Mouse (Mus musculus) embryonic stem cell, embryonic (primary cell): Measurements from ENCODE around the gene Hivep3.

Experiments
- CTCF ChIA-PET, 4 experiments: fragments of 300-600 bp in 2 of 4; fragments of 350-600 bp in 2 of 4; sonication (Branson Sonifier 250); formaldehyde crosslinking; loops; one replicate each; lab custom pipeline; 2022; ENCODE audit warnings: inconsistent platforms in 2 of 4; lab: Charles Lee
- POLR2A ChIA-PET, 4 experiments: fragments of 300-600 bp in 2 of 4; fragments of 350-600 bp in 2 of 4; sonication (Branson Sonifier 250); formaldehyde crosslinking; loops; one replicate each; lab custom pipeline; 2022; ENCODE audit warnings: antibody characterized with exemption in 4 of 4, inconsistent platforms in 1 of 4; lab: Charles Lee

Gene Hivep3

DNA sequence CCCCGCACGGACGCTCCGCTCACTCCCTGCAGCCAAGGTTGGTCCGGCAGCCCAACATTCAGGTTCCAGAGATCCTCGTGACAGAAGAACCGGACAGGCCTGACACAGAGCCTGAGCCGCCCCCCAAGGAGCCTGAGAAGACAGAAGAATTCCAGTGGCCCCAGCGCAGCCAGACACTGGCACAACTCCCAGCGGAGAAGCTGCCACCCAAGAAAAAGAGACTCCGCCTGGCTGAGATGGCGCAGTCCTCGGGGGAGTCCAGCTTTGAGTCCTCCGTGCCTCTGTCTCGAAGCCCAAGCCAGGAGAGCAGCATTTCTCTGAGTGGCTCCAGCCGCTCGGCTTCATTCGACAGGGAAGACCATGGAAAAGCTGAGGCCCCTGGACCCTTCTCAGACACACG lies 363.4 kb downstream of the Hivep3 start:
- POLR2A ChIA-PET: interaction anchor here in 1 of 4 experiments (1.4 kb wide), 1 partner anchor 18 kb away, joined by 4 read pairs; no protein-coding TSS in a partner anchor
- CTCF ChIA-PET: interaction anchor here in 3 of 4 experiments (0.6 to 1.3 kb wide), 4 partner anchors 8 to 173 kb away, joined by 3 to 5 read pairs (median 3); no protein-coding TSS in a partner anchor

DNA sequence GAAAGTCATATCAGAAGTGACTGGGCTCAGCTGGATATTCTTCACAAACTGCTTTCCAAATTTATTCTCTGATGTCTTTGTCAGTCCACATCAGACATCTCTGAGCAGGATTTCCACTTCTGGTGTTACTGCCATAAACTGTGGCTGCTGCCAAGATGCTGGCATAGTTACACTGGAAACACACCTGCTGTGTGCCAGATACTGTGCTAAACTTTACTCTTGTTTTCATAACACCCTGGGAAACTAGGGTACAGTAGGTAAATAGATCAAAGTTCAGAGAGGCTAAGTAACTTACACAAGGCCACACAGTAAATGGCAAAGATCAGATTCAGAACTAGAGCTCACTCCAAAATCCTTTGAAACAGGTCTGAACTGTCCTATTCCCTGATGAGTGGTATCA lies 367.6 kb downstream of the Hivep3 start:
- ChIA-PET CTCF (interaction anchor here in 2 of 4 experiments (0.6 kb wide), 2 partner anchors 35 to 38 kb away, joined by 3 read pairs; no protein-coding TSS in a partner anchor), POLR2A (no interaction called here)

DNA sequence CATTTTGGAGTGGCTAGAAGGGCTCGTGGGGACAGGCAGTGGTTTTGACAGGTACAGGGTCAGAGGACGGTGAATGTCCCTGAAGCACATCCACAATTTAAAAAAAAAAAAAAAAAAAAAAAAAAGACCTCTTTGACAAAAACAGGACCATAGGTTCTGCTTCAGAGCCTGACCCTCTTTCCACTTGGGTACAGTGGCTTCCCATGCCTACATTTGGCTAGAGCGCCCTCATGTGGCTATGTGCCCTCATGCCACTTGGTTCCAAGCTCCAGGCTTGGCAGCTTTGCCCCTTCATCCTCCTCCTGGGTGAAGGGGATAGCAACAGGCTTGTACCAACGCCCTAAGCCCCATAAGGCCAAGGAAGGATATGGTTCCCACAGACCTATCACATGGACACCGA lies 371.0 kb downstream of the Hivep3 start:
- ChIA-PET POLR2A (interaction anchor here in 2 of 4 experiments (0.5 to 0.7 kb wide), 3 partner anchors 188 to 562 kb away, joined by 3 read pairs; partner anchors contain the start of gene Cited4 (in 1 of the 2)), CTCF (interaction anchor here (0.6 to 1.5 kb wide), 52 partner anchors 8 to 1818 kb away, joined by 3 to 32 read pairs (median 4); no protein-coding TSS in a partner anchor)

DNA sequence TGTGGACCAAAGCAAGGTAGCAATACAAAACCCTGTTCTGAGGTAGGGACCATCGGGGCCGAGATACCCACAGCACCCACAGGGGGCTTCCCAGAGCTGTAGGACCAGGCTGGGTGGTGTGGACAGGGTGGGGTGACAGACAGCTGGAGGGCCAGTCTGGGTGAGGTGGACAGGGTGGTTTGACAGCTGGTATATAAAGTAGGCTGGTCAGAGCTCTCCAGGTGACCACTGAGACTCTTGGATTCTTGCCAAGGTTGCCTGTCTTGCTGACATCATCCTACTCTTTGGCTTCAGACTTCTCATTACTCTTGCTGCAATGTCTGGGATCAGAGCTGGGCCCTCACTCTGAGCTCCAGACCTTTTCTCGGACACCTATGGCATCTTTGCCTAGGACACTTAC lies 372.8 kb downstream of the Hivep3 start:
- CTCF ChIA-PET: interaction anchor here in 2 of 4 experiments (1.2 kb wide), 2 partner anchors 14 to 350 kb away, joined by 3 to 6 read pairs; no protein-coding TSS in a partner anchor
- POLR2A ChIA-PET: no interaction called here

DNA sequence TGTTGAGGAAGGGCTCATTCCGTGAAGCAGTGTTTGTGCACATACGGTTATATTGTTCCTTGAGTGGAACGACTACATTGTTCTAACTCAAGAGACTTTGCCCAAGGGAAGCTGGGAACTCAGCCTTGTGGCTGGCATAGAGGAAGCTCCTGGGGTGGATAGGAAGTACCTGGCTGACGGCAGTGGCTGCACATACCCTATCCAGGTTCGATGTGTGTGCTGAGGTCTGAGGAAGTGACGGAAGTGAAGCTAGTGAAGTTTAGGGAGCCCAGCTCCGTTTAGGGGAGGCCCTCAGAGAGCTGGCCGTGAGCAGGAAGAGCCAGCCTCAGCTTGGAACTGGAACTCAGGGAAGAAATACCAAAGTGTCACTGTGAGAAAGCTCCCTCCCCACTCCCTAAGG lies 374.2 kb downstream of the Hivep3 start:
- CTCF ChIA-PET: interaction anchor here in 3 of 4 experiments (0.8 to 1.9 kb wide), 3 partner anchors 22 to 352 kb away, joined by 3 to 6 read pairs (median 4); no protein-coding TSS in a partner anchor
- POLR2A ChIA-PET: no interaction called here

DNA sequence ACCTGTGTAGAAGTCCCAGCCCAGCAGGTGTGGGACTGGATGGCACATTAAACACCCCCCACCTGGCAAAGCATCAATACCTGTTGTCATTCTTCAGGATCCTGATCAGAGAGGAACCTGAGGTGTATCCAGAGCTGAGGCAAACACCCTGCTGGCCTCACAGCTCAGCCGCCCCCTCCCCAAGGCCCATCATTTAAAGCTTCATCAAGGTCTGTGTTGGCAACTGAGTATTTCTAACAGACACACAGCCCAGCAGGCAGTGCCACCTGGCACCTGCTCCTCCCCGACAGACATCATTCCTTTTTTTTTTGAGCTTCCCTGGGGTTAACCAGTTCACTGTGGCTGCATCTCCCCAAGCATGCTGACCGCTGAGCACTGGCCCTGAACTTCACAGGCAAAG lies 381.9 kb downstream of the Hivep3 start:
- ChIA-PET CTCF (interaction anchor here in 2 of 4 experiments (0.6 to 1.3 kb wide), 3 partner anchors 11 to 74 kb away, joined by 3 to 5 read pairs (median 3); no protein-coding TSS in a partner anchor), POLR2A (interaction anchor here in 2 of 4 experiments (0.7 to 1.3 kb wide), 2 partner anchors 19 to 230 kb away, joined by 3 to 4 read pairs; no protein-coding TSS in a partner anchor)

DNA sequence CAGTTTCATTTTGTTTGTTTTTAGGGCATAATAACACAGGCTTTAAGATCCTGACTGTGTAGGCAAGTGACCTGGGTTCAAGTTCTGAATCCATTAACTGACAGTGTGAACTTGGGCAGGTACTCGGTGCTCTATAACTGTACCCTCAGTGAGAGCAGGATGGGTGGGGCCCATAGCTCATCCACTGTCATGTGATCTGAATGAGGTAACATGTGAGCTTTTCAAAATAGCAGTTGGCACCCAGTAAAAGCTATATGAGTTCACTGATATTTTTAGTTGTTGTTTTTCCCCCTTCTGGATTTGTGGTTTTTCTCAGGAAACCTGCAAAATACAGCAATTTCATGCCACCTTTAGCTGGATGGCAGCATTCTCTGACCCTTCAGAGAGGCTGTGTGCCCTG lies 382.7 kb downstream of the Hivep3 start:
- ChIA-PET CTCF (interaction anchor here in 2 of 4 experiments (0.6 to 0.8 kb wide), 2 partner anchors 12 to 73 kb away, joined by 3 to 4 read pairs; no protein-coding TSS in a partner anchor), POLR2A (interaction anchor here in 1 of 4 experiments (0.5 kb wide), 1 partner anchor 633 kb away, joined by 7 read pairs; no protein-coding TSS in a partner anchor)

DNA sequence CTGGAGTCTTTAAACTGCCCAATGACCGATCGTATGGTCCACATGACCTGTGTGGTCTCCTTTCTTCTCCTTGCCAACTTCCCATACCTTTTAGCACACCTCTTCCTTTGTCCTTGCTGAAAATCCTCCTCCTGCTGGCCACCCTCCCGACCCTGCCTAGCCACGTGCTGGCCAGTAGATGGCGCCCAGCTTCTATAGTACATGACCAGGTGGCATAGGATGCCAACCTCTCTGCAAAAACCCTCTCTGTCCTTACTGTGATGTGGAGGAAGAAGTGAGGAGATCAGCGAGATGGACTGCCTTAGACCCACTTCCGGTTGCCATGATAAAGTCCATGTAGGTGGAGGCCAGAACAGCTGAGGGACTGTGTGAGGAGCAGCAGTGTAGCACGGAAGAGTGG lies 386.7 kb downstream of the Hivep3 start:
- CTCF ChIA-PET: interaction anchor here in 3 of 4 experiments (0.5 to 1.6 kb wide), 5 partner anchors 14 to 225 kb away, joined by 3 to 4 read pairs (median 3); no protein-coding TSS in a partner anchor
- POLR2A ChIA-PET: no interaction called here

DNA sequence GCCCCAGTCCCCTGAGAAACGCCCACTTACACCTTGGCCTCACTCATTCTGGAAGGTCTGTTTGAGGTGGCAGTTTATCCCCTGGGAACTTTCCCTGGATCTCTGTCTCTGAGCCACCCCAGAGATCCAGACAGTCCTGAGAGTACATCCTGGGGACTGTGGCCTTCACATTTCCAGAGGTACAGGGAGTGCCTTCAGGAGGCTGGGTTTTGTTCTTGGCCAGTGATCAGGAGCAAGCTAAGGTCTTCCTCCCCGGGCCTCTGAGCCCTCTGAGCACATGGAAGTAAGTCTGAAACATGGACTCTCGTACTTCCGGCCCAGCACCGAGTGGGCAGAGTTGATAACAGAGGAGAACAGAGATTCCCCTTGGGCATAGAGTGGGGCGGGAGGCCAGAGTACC lies 391.1 kb downstream of the Hivep3 start:
- ChIA-PET CTCF (no interaction called here), POLR2A (no interaction called here)

DNA sequence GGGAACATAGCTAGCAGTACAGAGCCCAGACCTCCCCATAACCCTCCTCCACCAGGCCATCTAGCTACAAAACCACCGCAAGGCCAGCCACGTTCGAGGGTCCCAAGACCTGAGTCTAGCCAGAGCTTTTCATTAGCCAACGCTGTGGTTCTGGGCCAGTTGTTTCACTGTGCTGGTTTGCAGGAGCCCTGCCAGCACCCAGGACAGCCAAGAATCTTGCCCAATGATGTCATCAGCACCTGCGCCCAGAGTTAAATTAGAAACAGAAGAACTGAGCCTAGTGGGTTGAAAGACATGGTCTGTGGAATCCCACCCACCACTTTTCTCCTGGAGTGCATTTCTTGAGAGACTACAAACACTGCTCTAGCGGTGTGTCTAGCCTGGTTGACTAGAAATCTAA lies 392.5 kb downstream of the Hivep3 start:
- CTCF ChIA-PET: interaction anchor here in 3 of 4 experiments (0.5 to 0.8 kb wide), 4 partner anchors 21 to 459 kb away, joined by 3 to 5 read pairs (median 3); no protein-coding TSS in a partner anchor
- POLR2A ChIA-PET: interaction anchor here in 2 of 4 experiments (0.5 to 0.7 kb wide), 2 partner anchors 152 to 168 kb away, joined by 5 to 7 read pairs; no protein-coding TSS in a partner anchor

DNA sequence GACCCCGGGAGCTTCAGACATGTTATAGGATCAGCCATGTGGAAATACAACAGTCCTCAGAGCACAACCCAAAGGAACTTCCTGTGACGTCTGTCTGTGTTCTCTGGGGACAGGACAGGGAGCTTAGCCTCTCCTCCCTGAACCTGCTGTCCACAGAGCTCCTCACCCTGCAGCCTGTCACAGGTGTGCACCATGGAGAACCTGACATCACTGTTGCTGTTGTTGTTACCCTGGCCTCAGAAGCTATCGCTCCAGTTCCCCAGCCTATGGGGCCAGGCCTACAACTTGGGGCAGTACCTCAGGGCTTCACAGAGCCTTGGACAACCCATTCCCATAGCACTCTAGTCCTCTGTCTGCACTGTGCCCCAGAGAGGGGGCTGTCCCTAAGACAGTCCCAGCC lies 393.7 kb downstream of the Hivep3 start:
- ChIA-PET POLR2A (interaction anchor here in 1 of 4 experiments (1.5 kb wide), 1 partner anchor 180 kb away, joined by 3 read pairs; no protein-coding TSS in a partner anchor), CTCF (interaction anchor here in 2 of 4 experiments (0.5 to 0.6 kb wide), 2 partner anchors 23 to 880 kb away, joined by 3 to 4 read pairs; no protein-coding TSS in a partner anchor)

DNA sequence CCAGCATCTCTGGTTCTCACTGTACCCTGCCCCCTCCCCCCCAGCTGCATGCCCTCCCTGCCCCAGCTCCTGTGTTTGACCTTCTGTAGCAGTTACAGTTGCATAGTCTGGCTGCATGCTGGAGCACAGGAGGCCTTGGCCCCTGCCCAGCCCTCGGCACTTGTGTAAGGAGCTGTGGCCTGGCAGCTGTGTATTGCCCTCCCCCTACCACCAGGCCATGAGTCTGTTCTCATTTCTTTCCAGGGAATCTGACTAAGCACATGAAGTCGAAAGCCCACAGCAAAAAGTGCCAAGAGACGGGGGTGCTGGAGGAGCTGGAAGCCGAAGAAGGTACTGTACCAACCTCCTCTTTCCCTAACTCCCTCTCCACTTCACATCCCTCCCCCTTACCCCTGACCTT lies 394.4 kb downstream of the Hivep3 start:
- POLR2A ChIA-PET: interaction anchor here in 1 of 4 experiments (1.5 kb wide), 1 partner anchor 181 kb away, joined by 3 read pairs; no protein-coding TSS in a partner anchor
- CTCF ChIA-PET: interaction anchor here in 2 of 4 experiments (0.6 kb wide), 2 partner anchors 372 to 880 kb away, joined by 3 to 4 read pairs; no protein-coding TSS in a partner anchor

DNA sequence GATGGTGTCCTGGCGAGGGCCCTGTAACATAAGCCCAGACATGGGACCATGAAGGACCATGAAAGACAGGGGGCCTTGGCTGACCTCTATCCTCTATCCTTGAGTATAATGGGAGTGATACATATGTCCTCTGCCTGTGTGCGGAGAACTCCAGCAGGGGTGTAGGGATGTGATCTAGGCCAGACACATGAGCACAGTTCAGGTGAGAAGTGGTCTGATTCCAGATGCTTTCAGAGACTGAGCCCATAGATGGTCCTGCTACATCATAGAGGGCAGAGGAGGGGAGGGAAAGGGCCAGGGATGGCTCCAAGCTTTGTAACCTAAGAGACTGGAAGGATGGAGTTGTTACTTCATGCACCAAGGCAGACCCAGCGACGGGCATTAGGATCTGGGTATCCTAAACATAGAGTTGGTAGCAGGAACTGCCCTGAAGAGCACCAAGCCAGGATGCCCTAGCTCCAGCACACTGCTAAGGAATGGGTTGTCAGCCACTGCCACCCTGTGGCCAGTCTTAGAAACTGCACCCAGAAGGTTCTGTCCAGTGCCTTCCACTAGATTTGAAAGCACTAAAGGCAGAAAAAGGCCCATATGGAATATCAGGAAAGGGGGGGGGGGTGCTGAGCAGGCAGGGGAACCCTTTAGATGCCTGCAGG lies 395.8 kb downstream of the Hivep3 start:
- ChIA-PET CTCF (interaction anchor here (0.6 to 1.2 kb wide), 27 partner anchors 14 to 1996 kb away, joined by 3 to 14 read pairs (median 4); no protein-coding TSS in a partner anchor), POLR2A (interaction anchor here in 2 of 4 experiments (0.6 to 0.7 kb wide), 5 partner anchors 22 to 1119 kb away, joined by 3 to 6 read pairs (median 3); no protein-coding TSS in a partner anchor)

DNA sequence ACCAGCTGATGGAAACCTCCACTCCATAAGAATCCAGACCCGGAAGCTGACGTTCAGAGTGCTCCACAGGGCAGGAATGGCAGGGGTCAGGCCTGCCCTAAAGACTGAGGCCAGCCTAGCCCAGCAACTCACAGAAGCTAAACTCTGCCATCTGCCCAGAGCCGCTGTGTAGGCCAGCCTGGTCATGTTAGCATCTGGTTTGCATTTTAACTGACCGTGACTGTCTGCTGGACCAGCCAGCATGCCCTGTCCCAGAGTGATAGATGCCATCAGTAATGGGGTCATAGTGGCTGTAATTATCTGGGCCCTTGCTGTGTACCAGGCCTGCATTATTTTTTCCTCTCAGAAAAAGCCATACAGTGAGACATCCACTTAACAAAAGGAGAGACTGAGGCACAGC lies 397.3 kb downstream of the Hivep3 start:
- ChIA-PET CTCF (interaction anchor here in 1 of 4 experiments (0.6 kb wide), 1 partner anchor 44 kb away, joined by 4 read pairs; no protein-coding TSS in a partner anchor), POLR2A (no interaction called here)

DNA sequence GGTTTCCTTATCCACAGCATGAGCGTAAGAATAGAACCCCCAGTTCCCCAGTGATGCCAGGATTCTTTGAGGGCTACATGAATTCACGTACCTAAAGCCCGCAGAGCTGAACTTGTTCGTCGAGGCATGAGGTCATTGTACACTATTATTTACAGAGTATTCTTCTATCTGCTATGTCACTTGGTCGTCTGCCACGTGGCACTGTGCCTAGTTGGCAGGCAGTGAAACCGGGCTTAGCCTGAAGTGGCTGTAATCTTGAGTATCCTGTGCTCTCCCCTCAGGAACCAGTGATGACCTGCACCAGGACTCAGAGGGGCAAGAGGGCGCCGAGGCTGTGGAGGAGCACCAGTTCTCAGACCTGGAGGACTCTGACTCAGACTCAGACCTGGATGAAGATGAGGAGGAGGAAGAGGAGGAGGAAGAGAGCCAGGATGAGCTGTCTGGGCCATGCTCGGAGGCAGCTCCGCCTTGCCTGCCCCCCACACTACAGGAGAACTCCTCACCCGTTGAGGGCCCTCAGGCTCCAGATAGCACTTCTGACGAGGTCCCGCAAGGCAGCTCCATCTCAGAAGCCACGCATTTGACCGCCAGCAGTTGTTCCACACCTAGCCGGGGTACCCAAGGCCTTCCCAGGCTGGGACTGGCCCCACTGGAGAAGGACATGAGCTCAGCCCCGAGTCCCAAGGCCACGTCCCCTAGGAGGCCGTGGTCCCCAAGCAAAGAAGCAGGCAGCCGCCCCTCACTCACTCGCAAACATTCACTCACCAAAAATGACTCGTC lies 398.0 kb downstream of the Hivep3 start:
- ChIA-PET POLR2A (interaction anchor here in 2 of 4 experiments (1.0 to 1.4 kb wide), 2 partner anchors 58 to 398 kb away, joined by 3 to 5 read pairs; partner anchors contain the start of gene Hivep3 (in 1 of the 2)), CTCF (interaction anchor here in 2 of 4 experiments (1.1 to 1.7 kb wide), 2 partner anchors 17 to 27 kb away, joined by 3 to 6 read pairs; no protein-coding TSS in a partner anchor)

DNA sequence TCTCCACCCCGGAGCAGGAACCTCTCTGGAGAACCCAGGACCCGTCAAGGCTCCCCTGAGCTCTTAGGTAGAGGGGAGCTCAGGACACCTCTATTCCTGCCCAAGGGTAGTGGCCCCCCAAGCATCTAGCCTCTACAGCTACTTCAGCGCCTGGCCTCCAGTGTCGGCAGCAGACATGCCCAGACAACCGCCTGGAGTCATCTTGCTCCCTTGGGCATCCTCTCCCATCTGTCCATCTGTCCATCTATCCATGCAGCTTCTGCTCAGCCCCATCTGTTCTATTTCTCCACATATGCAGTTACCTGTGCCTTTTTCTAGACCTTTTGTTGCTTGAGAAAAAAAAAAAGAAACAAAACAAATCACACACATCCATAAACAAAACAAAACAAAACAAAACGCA lies 400.6 kb downstream of the Hivep3 start:
- POLR2A ChIA-PET: interaction anchor here in 3 of 4 experiments (0.6 to 1.6 kb wide), 3 partner anchors 14 to 375 kb away, joined by 3 to 6 read pairs (median 5); no protein-coding TSS in a partner anchor
- CTCF ChIA-PET: interaction anchor here in 3 of 4 experiments (0.5 to 1.3 kb wide), 10 partner anchors 8 to 173 kb away, joined by 3 to 5 read pairs (median 4); no protein-coding TSS in a partner anchor

DNA sequence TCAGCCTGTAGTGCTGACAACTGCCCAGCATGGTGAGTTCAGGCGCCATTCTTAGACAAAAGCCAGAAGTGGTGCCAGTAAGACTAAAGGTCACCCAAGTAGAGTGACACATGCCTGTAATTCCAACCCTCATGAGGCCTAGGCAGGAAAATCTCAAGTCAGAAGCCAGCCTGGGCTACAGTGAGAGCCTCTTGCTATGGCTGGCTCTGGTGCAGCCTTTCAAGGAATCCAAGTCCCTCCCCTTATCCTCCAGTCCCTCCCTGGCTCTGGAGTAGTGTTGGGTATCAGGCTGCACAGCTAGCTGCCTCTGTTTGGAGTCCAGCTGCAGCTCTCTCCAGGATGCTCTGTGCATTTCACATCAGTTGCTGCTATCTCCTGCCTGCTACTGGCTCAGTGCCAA lies 408.2 kb downstream of the Hivep3 start:
- ChIA-PET CTCF (no interaction called here), POLR2A (no interaction called here)

DNA sequence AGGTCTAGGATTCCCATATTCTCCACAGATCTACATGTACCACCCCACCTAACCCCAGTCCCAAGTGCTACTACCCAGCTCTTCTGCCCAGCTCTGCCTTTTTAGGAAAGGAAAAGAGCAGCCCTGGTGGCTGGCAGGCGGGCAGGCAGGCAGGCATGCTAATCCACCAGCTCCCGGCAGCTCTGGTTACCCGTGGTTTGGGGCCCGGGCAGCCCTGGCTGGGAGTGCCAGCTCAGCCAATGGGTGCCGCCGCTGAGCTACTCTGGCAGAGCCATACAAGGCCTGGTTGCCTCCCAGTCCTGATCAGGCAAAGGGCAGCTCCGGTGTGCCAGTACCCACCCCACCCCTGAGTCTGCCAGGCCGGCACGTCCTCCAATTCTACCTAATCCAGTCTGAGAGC lies 409.3 kb downstream of the Hivep3 start:
- CTCF ChIA-PET: interaction anchor here in 2 of 4 experiments (0.5 to 0.6 kb wide), 3 partner anchors 9 to 829 kb away, joined by 3 to 8 read pairs (median 3); no protein-coding TSS in a partner anchor
- POLR2A ChIA-PET: no interaction called here
